Mouse (Mus musculus) kidney, embryonic 15.5 days (tissue): ENCODE measurements around the gene Pcid2. TPM values are rescaled to one million over a fixed set of nuclear protein-coding genes. Genes with fewer than 3 reads are reported as not detected.

Experiments
- ATAC-seq: fragments of 200-750 bp; cut with Nextera tagmentation; replicated peaks from 2 replicates; pipeline ENCODE4 v1.8.0; 2017; ENCODE audit warnings: moderate TSS enrichment; ENCODE audit not compliant: low FRiP score
- H3K27ac ChIP-seq: fragments of 300-500 bp; sonication (generic); 2 replicates; pipeline ENCODE4 v1.5.1; 2015; ENCODE audit warnings: mild to moderate bottlenecking, inconsistent platforms
- H3K27me3 ChIP-seq: fragments of 300-500 bp; sonication (generic); 2 replicates; pipeline ENCODE4 v1.6.1; 2015; ENCODE audit warnings: inconsistent platforms
- H3K36me3 ChIP-seq: fragments of 300-500 bp; sonication (generic); 2 replicates; pipeline ENCODE4 v1.6.1; 2015; ENCODE audit warnings: inconsistent platforms
- H3K4me1 ChIP-seq: fragments of 300-500 bp; sonication (generic); 2 replicates; pipeline ENCODE4 v1.6.1; 2015; ENCODE audit warnings: inconsistent platforms
- H3K4me2 ChIP-seq: fragments of 300-500 bp; sonication (generic); 2 replicates; pipeline ENCODE4 v1.6.1; 2015; ENCODE audit warnings: moderate library complexity, mild to moderate bottlenecking, inconsistent platforms
- H3K4me3 ChIP-seq: fragments of 300-500 bp; sonication (generic); replicated peaks from 2 replicates; pipeline ENCODE4 v1.5.1; 2015; ENCODE audit warnings: mild to moderate bottlenecking, inconsistent platforms
- H3K9ac ChIP-seq: fragments of 300-500 bp; sonication (generic); 2 replicates; pipeline ENCODE4 v1.6.1; 2015; ENCODE audit warnings: mild to moderate bottlenecking, inconsistent platforms
- H3K9me3 ChIP-seq: fragments of 300-500 bp; sonication (generic); replicated peaks from 2 replicates; pipeline ENCODE4 v1.6.1; 2016; ENCODE audit warnings: inconsistent platforms
- WGBS: fragments of 180-500 bp; shearing (Covaris S2); methylation state at CpG from one replicate; pipeline ENCODE4 v1.1.7; 2015; ENCODE audit warnings: mixed read lengths; 5-methylcytosine and 5-hydroxymethylcytosine counted together
- microRNA-seq: library from miRNA; unstranded; fragments of <30 nt; microRNA quantifications from one replicate; pipeline ENCODE4, GENCODE M21; 2016
- polyA plus RNA-seq: library from polyadenylated mRNA; unstranded; fragments of >200 nt; fragmentation: Nextera tagmentation; extraction: Ambion mirVana; gene quantifications from 2 replicates; pipeline ENCODE4 v1.2.1, GENCODE M21; 2015

Gene Pcid2
- polyA plus RNA-seq, 1 experiment from 2014 or later: 45.5 TPM

DNA sequence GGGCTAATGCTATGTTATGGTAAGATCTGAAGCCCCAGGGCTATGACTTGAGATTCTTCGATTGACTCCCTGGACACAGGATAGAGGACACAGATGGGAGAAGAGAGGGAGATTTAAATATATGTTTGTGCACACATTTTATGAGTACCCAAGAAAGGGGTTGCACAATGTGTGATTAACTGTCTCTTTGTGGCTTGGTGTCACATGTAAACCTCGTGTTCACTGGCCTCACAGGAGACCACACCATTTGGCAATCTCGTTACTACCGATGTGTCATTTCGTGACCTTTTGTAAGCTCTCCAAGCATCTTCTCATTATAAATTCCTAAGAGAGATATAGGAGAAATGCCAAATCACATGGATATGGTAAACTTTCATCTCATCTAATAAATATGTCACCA lies 77.6 kb downstream of the Pcid2 start:
- 82% methylated on average over 5 of the region's 5 CpGs for WGBS
- ATAC-seq: no peak
- H3K4me2 ChIP-seq: no peak overlapping the region
- no peaks in the 10 kb centered on the region for H3K27me3 ChIP-seq
- no peak overlapping the region for H3K4me3 ChIP-seq
- no peaks in the 10 kb centered on the region for H3K4me1 ChIP-seq
- no peaks in the 10 kb centered on the region for H3K9me3 ChIP-seq
- H3K27ac ChIP-seq: no peak overlapping the region
- no peak overlapping the region for H3K9ac ChIP-seq
- no peaks in the 10 kb centered on the region for H3K36me3 ChIP-seq

Small RNAs within 50 kb of the gene (microRNA-seq; reads per million reads assigned to microRNA genes)
- gene Mir7065: not detected

Other genes with a start within 250 kb of the Pcid2 start
- gene Mcf2l, start 231.7 kb downstream of the Pcid2 start, polyA plus RNA-seq: 18.9 and 22.7 TPM in 2 replicates
- gene F7, start 79.4 kb downstream of the Pcid2 start, polyA plus RNA-seq: 0.19 and 0.21 TPM in 2 replicates
- gene F10, start 68.2 kb downstream of the Pcid2 start, polyA plus RNA-seq: 1.8 and 3.7 TPM in 2 replicates
- 1.6 and 1.9 TPM in 2 replicates for gene Proz, start 44.5 kb downstream of the Pcid2 start, polyA plus RNA-seq
- gene Cul4a, start 162 bp upstream of the Pcid2 start, polyA plus RNA-seq: 104 and 105 TPM in 2 replicates
- gene Lamp1, start 53.7 kb upstream of the Pcid2 start, polyA plus RNA-seq: 299 and 302 TPM in 2 replicates
- gene Grtp1, start 95.2 kb upstream of the Pcid2 start, polyA plus RNA-seq: 19.3 and 21.3 TPM in 2 replicates
- gene Adprhl1, start 148.7 kb upstream of the Pcid2 start, polyA plus RNA-seq: 0.48 and 1.4 TPM in 2 replicates
- 24.6 and 26.0 TPM in 2 replicates for gene Dcun1d2, start 182.7 kb upstream of the Pcid2 start, polyA plus RNA-seq
- 41.4 and 45.1 TPM in 2 replicates for gene Tmco3, start 182.7 kb upstream of the Pcid2 start, polyA plus RNA-seq
- gene Tfdp1, start 233.3 kb upstream of the Pcid2 start, polyA plus RNA-seq: 169 and 183 TPM in 2 replicates